Mouse (Mus musculus): ENCODE results near the gene Nemp1. TPM values are rescaled to one million over a fixed set of nuclear protein-coding genes. Genes with fewer than 3 reads are reported as not detected.

Nemp1 gene
- polyA plus RNA-seq, 1 experiment from 2014 or later = 9.3 TPM

DNA sequence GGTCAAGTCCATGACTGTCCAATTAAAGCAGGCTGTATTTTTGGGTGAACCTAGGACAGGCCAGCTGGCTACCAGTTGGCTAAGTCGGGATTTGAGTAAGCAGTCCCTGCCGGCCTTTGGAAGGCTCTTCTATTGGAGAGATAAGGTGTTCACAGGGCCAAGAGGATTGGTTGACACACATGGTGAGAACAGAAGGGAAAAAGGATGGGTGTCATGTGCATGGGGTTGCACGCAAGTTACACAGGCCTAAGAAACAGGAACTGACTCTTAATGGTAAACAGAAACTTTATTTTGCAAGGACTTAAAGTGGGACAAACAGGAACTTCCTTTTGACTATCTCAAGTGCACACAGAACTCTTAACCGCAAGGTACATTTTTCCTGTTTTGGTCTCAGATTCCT, 70.2 kb downstream of the Nemp1 start:
- H3K9ac ChIP-seq (ENCODE audit: low read depth, low read length) = no peak overlapping the region
- 81% methylated on average over 4 of the region's 4 CpGs for WGBS
- H3K4me3 ChIP-seq (ENCODE audit: low read depth, low read length) = no peak overlapping the region
- no peaks in the 10 kb centered on the region for H3K9me3 ChIP-seq (ENCODE audit: control insufficient read depth, low read length)
- no peak for DNase-seq (ENCODE audit: low spot score)
- no peak for ATAC-seq (ENCODE audit: low FRiP score)
- H3K36me3 ChIP-seq (ENCODE audit: control insufficient read depth, insufficient read depth, low read length) = peaks cover 7% of the 10 kb centered on the region
- no peak overlapping the region for H3K4me2 ChIP-seq (replicated peaks; ENCODE audit: low read depth, low read length)
- no peaks in the 10 kb centered on the region for H3K4me1 ChIP-seq (replicated peaks; ENCODE audit: control insufficient read depth, insufficient read depth, low read length)
- no peaks in the 10 kb centered on the region for H3K27me3 ChIP-seq (ENCODE audit: control insufficient read depth, insufficient read depth, low read length)
- H3K27ac ChIP-seq (ENCODE audit: low read depth, low read length) = no peak overlapping the region

GRCm38 (mm10) chr10:127737552-127737951, 70.9 kb downstream of the Nemp1 start:
- Histone ChIP-seq H3K36me3 (ENCODE audit: control insufficient read depth, insufficient read depth, low read length) (peaks cover 13% of the 10 kb centered on the region), H3K9me3 (ENCODE audit: control insufficient read depth, low read length) (no peaks in the 10 kb centered on the region), H3K27me3 (ENCODE audit: control insufficient read depth, insufficient read depth, low read length) (no peaks in the 10 kb centered on the region), H3K9ac (ENCODE audit: low read depth, low read length) (no peak overlapping the region), H3K4me2 (replicated peaks; ENCODE audit: low read depth, low read length) (no peak overlapping the region), H3K4me3 (ENCODE audit: low read depth, low read length) (no peak overlapping the region), H3K4me1 (replicated peaks; ENCODE audit: control insufficient read depth, insufficient read depth, low read length) (no peaks in the 10 kb centered on the region), H3K27ac (ENCODE audit: low read depth, low read length) (no peak overlapping the region)
- no peak for DNase-seq (ENCODE audit: low spot score)
- no peak for ATAC-seq (ENCODE audit: low FRiP score)
- WGBS = 35% methylated on average over 2 of the region's 2 CpGs

DNA sequence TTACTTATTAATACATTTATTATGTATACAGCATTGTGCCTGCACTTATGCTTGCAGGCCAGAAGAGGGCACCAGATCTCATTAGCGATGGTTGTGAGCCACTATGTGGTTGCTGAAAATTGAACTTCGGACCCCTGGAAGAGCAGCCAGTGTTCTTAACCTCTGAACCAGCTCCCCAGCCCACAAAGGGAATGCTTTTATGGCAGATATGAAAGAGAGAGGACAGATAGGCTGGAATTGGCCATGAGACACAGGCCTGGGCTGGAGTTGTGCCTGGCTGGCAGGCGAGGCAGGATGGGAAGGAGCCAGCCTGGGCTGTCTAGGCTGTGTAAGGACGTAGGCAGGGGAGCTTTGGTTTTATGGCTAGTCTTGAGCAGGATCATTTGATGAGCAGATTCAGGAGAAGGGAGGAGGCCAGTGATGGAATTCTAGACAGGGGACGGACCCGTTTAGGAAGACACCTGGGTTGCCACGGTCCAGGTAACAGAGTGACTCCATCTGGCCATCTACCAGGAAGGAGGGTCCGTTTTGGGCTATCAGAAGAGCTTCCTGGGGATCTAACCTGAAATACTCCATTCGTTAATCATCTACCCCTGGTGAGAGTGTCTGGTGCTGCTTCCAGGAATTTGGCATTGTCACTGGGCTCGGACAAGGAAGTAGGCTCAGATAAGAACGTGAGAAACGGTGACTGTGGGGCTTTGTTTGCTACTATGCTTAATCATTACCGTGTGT, 71.6 kb downstream of the Nemp1 start:
- WGBS = 56% methylated on average over 13 of the region's 13 CpGs
- Histone ChIP-seq H3K4me3 (ENCODE audit: low read depth, low read length) (no peak overlapping the region), H3K27ac (ENCODE audit: low read depth, low read length) (no peak overlapping the region), H3K36me3 (ENCODE audit: control insufficient read depth, insufficient read depth, low read length) (peaks cover 21% of the 10 kb centered on the region), H3K9ac (ENCODE audit: low read depth, low read length) (no peak overlapping the region), H3K9me3 (ENCODE audit: control insufficient read depth, low read length) (no peaks in the 10 kb centered on the region), H3K4me1 (replicated peaks; ENCODE audit: control insufficient read depth, insufficient read depth, low read length) (no peaks in the 10 kb centered on the region), H3K4me2 (replicated peaks; ENCODE audit: low read depth, low read length) (no peak overlapping the region), H3K27me3 (ENCODE audit: control insufficient read depth, insufficient read depth, low read length) (no peaks in the 10 kb centered on the region)
- DNase-seq (ENCODE audit: low spot score) = peak; percentile 54
- no peak for ATAC-seq (ENCODE audit: low FRiP score)

- H3K4me1 ChIP-seq (replicated peaks; ENCODE audit: control insufficient read depth, insufficient read depth, low read length) = no peaks in the 10 kb centered on the region
- H3K9me3 ChIP-seq (ENCODE audit: control insufficient read depth, low read length) = no peaks in the 10 kb centered on the region
- no peaks in the 10 kb centered on the region for H3K27me3 ChIP-seq (ENCODE audit: control insufficient read depth, insufficient read depth, low read length)
- peak within 1 kb of the TSS; percentile 65 for H3K4me2 ChIP-seq (replicated peaks; ENCODE audit: low read depth, low read length)
- H3K36me3 ChIP-seq (ENCODE audit: control insufficient read depth, insufficient read depth, low read length) = peaks cover 28% of the 10 kb centered on the region
- ATAC-seq (ENCODE audit: low FRiP score) = peak; percentile 85
- peak; percentile 89 for DNase-seq (ENCODE audit: low spot score)
- H3K9ac ChIP-seq (ENCODE audit: low read depth, low read length) = peak within 1 kb of the TSS; percentile 98
- H3K4me3 ChIP-seq (ENCODE audit: low read depth, low read length) = peak within 1 kb of the TSS; percentile 95
- peak within 1 kb of the TSS; percentile 67 for H3K27ac ChIP-seq (ENCODE audit: low read depth, low read length)
- WGBS = 1% methylated on average over 39 of the region's 61 CpGs
Observed at GRCm38 (mm10) chr10:127739083-127739660, 72.5 kb downstream of the Nemp1 start, which contains the start of gene Zbtb39. TSS of gene Zbtb39 (plus strand) at chr10:127739538.

GRCm38 (mm10) chr10:127739661-127740161, 73.0 kb downstream of the Nemp1 start:
- no peaks in the 10 kb centered on the region for H3K27me3 ChIP-seq (ENCODE audit: control insufficient read depth, insufficient read depth, low read length)
- H3K4me2 ChIP-seq (replicated peaks; ENCODE audit: low read depth, low read length) = peak overlapping the region; percentile 65
- peak; percentile 64 for DNase-seq (ENCODE audit: low spot score)
- WGBS = under 1% methylated on average over 35 of the region's 55 CpGs
- no peaks in the 10 kb centered on the region for H3K9me3 ChIP-seq (ENCODE audit: control insufficient read depth, low read length)
- H3K27ac ChIP-seq (ENCODE audit: low read depth, low read length) = peak overlapping the region; percentile 67
- H3K4me1 ChIP-seq (replicated peaks; ENCODE audit: control insufficient read depth, insufficient read depth, low read length) = no peaks in the 10 kb centered on the region
- H3K9ac ChIP-seq (ENCODE audit: low read depth, low read length) = peak overlapping the region; percentile 98
- peak overlapping the region; percentile 95 for H3K4me3 ChIP-seq (ENCODE audit: low read depth, low read length)
- ATAC-seq (ENCODE audit: low FRiP score) = peak; percentile 65
- peaks cover 32% of the 10 kb centered on the region for H3K36me3 ChIP-seq (ENCODE audit: control insufficient read depth, insufficient read depth, low read length)

DNA sequence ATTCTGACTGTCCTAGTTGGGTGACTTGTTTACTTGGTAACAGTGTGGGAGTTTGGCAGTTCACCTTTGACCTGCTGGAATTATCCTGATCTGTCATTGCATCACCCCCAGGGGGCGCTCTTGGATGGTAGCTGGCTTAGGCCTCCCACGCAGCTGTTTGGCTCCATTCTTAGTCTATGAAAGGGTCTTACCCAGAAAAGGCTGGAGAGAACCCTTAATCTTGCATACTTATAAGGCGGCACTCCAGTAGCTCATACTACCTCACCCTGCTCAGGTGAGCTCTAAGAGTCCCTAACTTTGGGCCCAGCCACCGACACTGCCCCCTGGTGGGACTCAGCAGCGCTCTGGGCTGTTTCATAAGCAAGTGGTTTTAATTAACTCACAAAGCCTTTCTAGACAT, 78.0 kb downstream of the Nemp1 start:
- H3K9me3 ChIP-seq (ENCODE audit: control insufficient read depth, low read length) = no peaks in the 10 kb centered on the region
- DNase-seq (ENCODE audit: low spot score) (peak; percentile 65), ATAC-seq (ENCODE audit: low FRiP score) (peak; percentile 28; the same call in 1 of the 2 replicates)
- peaks cover 36% of the 10 kb centered on the region for H3K36me3 ChIP-seq (ENCODE audit: control insufficient read depth, insufficient read depth, low read length)
- no peak overlapping the region for H3K9ac ChIP-seq (ENCODE audit: low read depth, low read length)
- H3K4me1 ChIP-seq (replicated peaks; ENCODE audit: control insufficient read depth, insufficient read depth, low read length) = peaks cover 6% of the 10 kb centered on the region; the same call in 1 of the 2 replicates
- H3K27me3 ChIP-seq (ENCODE audit: control insufficient read depth, insufficient read depth, low read length) = no peaks in the 10 kb centered on the region
- H3K4me3 ChIP-seq (ENCODE audit: low read depth, low read length) = no peak overlapping the region
- no peak overlapping the region for H3K4me2 ChIP-seq (replicated peaks; ENCODE audit: low read depth, low read length)
- no peak overlapping the region for H3K27ac ChIP-seq (ENCODE audit: low read depth, low read length)
- WGBS = 74% methylated on average over 5 of the region's 5 CpGs

DNA sequence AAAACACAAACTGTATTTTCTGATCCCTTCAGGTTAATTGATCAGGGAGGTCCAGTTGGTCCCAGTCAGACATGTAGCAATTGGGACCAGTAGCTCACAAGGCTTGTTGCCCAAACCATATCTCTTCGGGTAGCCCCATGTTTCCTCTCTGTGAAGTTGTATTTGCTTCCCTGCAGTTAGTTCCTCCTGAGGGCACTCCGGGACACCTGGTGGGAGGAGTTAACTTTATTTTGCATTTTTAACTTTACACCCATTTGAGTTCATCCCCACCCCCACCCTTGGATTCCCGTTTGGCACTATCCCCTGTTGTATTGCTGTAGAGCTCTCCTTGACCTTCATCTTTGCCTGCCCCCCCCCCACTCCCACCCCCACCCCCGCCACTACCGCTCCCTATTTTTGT, 79.2 kb downstream of the Nemp1 start:
- Histone ChIP-seq H3K36me3 (ENCODE audit: control insufficient read depth, insufficient read depth, low read length) (peaks cover 36% of the 10 kb centered on the region), H3K9me3 (ENCODE audit: control insufficient read depth, low read length) (no peaks in the 10 kb centered on the region), H3K4me1 (replicated peaks; ENCODE audit: control insufficient read depth, insufficient read depth, low read length) (peaks cover 6% of the 10 kb centered on the region; the same call in 1 of the 2 replicates), H3K9ac (ENCODE audit: low read depth, low read length) (no peak overlapping the region), H3K4me2 (replicated peaks; ENCODE audit: low read depth, low read length) (no peak overlapping the region), H3K4me3 (ENCODE audit: low read depth, low read length) (no peak overlapping the region), H3K27me3 (ENCODE audit: control insufficient read depth, insufficient read depth, low read length) (no peaks in the 10 kb centered on the region), H3K27ac (ENCODE audit: low read depth, low read length) (no peak overlapping the region)
- DNase-seq (ENCODE audit: low spot score) (no peak), ATAC-seq (ENCODE audit: low FRiP score) (no peak)
- WGBS = 90% methylated on average over 5 of the region's 5 CpGs

GRCm38 (mm10) chr10:127747254-127747653, 80.6 kb downstream of the Nemp1 start:
- Histone ChIP-seq H3K27me3 (ENCODE audit: control insufficient read depth, insufficient read depth, low read length) (no peaks in the 10 kb centered on the region), H3K9ac (ENCODE audit: low read depth, low read length) (no peak overlapping the region), H3K4me1 (replicated peaks; ENCODE audit: control insufficient read depth, insufficient read depth, low read length) (peaks cover 6% of the 10 kb centered on the region; the same call in 1 of the 2 replicates), H3K4me3 (ENCODE audit: low read depth, low read length) (no peak overlapping the region), H3K4me2 (replicated peaks; ENCODE audit: low read depth, low read length) (no peak overlapping the region), H3K27ac (ENCODE audit: low read depth, low read length) (no peak overlapping the region), H3K9me3 (ENCODE audit: control insufficient read depth, low read length) (no peaks in the 10 kb centered on the region), H3K36me3 (ENCODE audit: control insufficient read depth, insufficient read depth, low read length) (peaks cover 26% of the 10 kb centered on the region)
- ATAC-seq (ENCODE audit: low FRiP score) = no peak
- WGBS = 91% methylated on average over 8 of the region's 8 CpGs
- no peak for DNase-seq (ENCODE audit: low spot score)

Measured in hindbrain, embryonic 11.5 days (tissue).